9 mouse cellular contexts compared by ENCODE assay signal in the genomic region with DNA sequence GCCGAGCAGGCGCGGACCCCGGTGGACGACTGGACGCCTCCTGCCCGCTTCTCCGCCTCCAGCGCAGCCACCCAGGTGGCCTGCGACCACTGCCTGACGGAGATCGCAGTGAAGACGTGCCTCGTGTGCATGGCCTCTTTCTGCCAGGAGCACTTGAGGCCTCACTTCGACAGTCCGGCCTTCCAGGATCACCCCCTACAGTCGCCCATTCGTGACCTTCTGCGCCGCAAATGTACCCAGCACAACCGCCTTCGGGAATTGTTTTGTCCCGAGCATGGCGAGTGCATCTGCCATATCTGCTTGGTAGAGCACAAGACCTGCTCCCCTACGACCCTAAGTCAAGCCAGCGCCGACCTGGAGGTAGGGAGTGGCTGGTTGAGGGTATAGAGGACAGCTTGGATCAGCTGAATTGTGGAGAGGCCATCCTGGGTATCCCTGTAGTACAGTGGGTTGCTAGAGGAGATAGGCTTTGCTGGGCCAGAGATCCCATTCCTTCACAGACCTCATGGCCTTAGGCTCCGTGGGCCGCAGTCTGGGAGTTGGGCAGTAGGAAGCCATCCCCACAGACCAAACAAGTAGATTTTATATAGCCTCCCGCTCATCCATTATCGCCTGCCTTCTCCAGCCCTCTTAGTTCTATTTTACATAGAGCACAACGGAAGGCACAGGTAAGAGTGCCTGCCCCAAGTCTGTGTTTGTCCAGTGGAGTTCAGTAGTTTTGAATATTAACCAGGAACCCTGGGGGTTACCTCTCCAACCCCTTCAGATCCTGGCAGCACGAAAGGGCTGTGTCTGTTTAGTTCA. TPM values are rescaled to one million over a fixed set of nuclear protein-coding genes. Genes with fewer than 3 reads are reported as not detected.
A peak's percentile ranks its signal among the peaks of the same experiment; 100 is the strongest.
DNase-seq lines count a peak whose midpoint lies in the region; ATAC-seq and TF ChIP-seq lines count a peak whose summit lies in the region.
"Had no signal": no experiment of that assay in that cellular context is flagged by ENCODE, and none has a peak within 500 bp of the region (broad histone marks: within the 10 kb centered on the region; RNA-seq: fewer than 3 reads in every experiment).

No protein-coding gene starts in this region.

- H3K27me3 ChIP-seq in forebrain, embryonic 12.5 days, result peaks cover 34% of the 10 kb centered on the region
- no peaks in the 10 kb centered on the region for H3K27me3 ChIP-seq in kidney, postnatal 0 days (ENCODE audit: insufficient read depth, low read length)
- peaks cover 18% of the 10 kb centered on the region for H3K27me3 ChIP-seq in midbrain, postnatal 0 days (ENCODE audit: insufficient read depth, low read length)

- no peak overlapping the region for H3K9ac ChIP-seq in forebrain, embryonic 12.5 days
- peak overlapping the region; percentile 86 for H3K9ac ChIP-seq in kidney, postnatal 0 days (ENCODE audit: low read depth, low read length)
- peak overlapping the region; percentile 44; the same call in 1 of the 2 replicates for H3K9ac ChIP-seq in midbrain, postnatal 0 days (replicated peaks; ENCODE audit: low read length, poor library complexity, severe bottlenecking)

- H3K4me2 ChIP-seq in forebrain, embryonic 12.5 days, result peak overlapping the region; percentile 55
- peak overlapping the region; percentile 83 for H3K4me2 ChIP-seq in kidney, postnatal 0 days (ENCODE audit: low read length)
- H3K4me2 ChIP-seq in midbrain, postnatal 0 days (ENCODE audit: low read depth, low read length, poor library complexity, severe bottlenecking), result peak overlapping the region; percentile 44

- TF ChIP-seq CTCF in kidney, postnatal 0 days (IDR thresholded peaks at IDR 0.05; ENCODE audit: low read depth), result no peak
- no peak for TF ChIP-seq CTCF in midbrain, postnatal 0 days (IDR thresholded peaks at IDR 0.05)

- DNase-seq in adrenal gland, postnatal 14 days, result peak; percentile 43
- DNase-seq in adrenal gland, postnatal 25 days, result no peak
- no peak for DNase-seq in kidney, postnatal 0 days (ENCODE audit: low spot score)
- no peak for DNase-seq in midbrain, postnatal 0 days (ENCODE audit: low spot score)
- DNase-seq in frontal cortex, postnatal 36 days (ENCODE audit: low spot score in 2 of 2), result no peak
- no peak for DNase-seq in gastrocnemius, adult 18-20 months (ENCODE audit: low spot score)

- 28% methylated on average over 33 of the region's 33 CpGs for WGBS in forebrain, embryonic 12.5 days
- 27% methylated on average over 33 of the region's 33 CpGs for WGBS in kidney, postnatal 0 days
- 31% methylated on average over 33 of the region's 33 CpGs for WGBS in midbrain, postnatal 0 days

- ATAC-seq in CD4-positive, CD25-positive, alpha-beta regulatory T cell, adult 4 months, result peak; percentile 21
- ATAC-seq in forebrain, embryonic 12.5 days (ENCODE audit: low FRiP score), result no peak
- ATAC-seq in kidney, postnatal 0 days (replicated peaks; ENCODE audit: low FRiP score, low read depth), result no peak; the same call in 1 of the 2 replicates
- ATAC-seq in midbrain, postnatal 0 days (ENCODE audit: low FRiP score), result peak; percentile 27; the same call in 1 of the 2 replicates

- peak overlapping the region; percentile 43 for H3K4me3 ChIP-seq in forebrain, embryonic 12.5 days (replicated peaks)
- peak overlapping the region; percentile 76 for H3K4me3 ChIP-seq in kidney, postnatal 0 days (replicated peaks; ENCODE audit: low read depth, low read length)
- peak overlapping the region; percentile 35 for H3K4me3 ChIP-seq in midbrain, postnatal 0 days (ENCODE audit: low read depth, low read length)

- no peaks in the 10 kb centered on the region for H3K9me3 ChIP-seq in forebrain, embryonic 12.5 days
- no peaks in the 10 kb centered on the region for H3K9me3 ChIP-seq in kidney, postnatal 0 days (replicated peaks; ENCODE audit: low read length)
- no peaks in the 10 kb centered on the region for H3K9me3 ChIP-seq in midbrain, postnatal 0 days (ENCODE audit: low read length)

- H3K36me3 ChIP-seq in forebrain, embryonic 12.5 days (replicated peaks), result no peaks in the 10 kb centered on the region
- peaks cover 5% of the 10 kb centered on the region; the same call in 1 of the 2 replicates for H3K36me3 ChIP-seq in kidney, postnatal 0 days (ENCODE audit: insufficient read depth, low read length)
- no peaks in the 10 kb centered on the region for H3K36me3 ChIP-seq in midbrain, postnatal 0 days (ENCODE audit: insufficient read depth, low read length)

- H3K27ac ChIP-seq in forebrain, embryonic 12.5 days, result no peak overlapping the region
- peak overlapping the region; percentile 73 for H3K27ac ChIP-seq in kidney, postnatal 0 days
- H3K27ac ChIP-seq in midbrain, postnatal 0 days (ENCODE audit: low read depth, low read length), result no peak overlapping the region; the same call in 1 of the 2 replicates

- H3K4me1 ChIP-seq in forebrain, embryonic 12.5 days, result peaks cover 4% of the 10 kb centered on the region; the same call in 1 of the 2 replicates
- peaks cover 24% of the 10 kb centered on the region; the same call in 1 of the 2 replicates for H3K4me1 ChIP-seq in kidney, postnatal 0 days (replicated peaks; ENCODE audit: insufficient read depth, low read length)
- no peaks in the 10 kb centered on the region for H3K4me1 ChIP-seq in midbrain, postnatal 0 days (ENCODE audit: insufficient read depth, low read length)

RNA-seq across cellular contexts. Expression of gene Trim25, which starts 0.7 kb away (rescaled TPM):
- 102 and 115 TPM in 2 replicates for total RNA-seq in adrenal gland, postnatal 14 days (2021)
- total RNA-seq in adrenal gland, postnatal 25 days (2021), result 133 and 149 TPM in 2 replicates
- polyA plus RNA-seq in CD4-positive, CD25-positive, alpha-beta regulatory T cell, adult 4 months (2017; shearing (Covaris generic)), result 10 to 100 TPM; 14.0 to 25.6 TPM
- 2.3 and 3.7 TPM in 2 replicates for polyA plus RNA-seq in forebrain, embryonic 12.5 days (2016; fragmentation: Nextera tagmentation; extraction: Ambion mirVana)
- 17.6 and 18.3 TPM in 2 replicates for polyA plus RNA-seq in kidney, postnatal 0 days (2015; fragmentation: Nextera tagmentation; extraction: Ambion mirVana)
- total RNA-seq in midbrain, postnatal 0 days (2014; rRNA removed), result 2.0 and 2.9 TPM in 2 replicates
- polyA plus RNA-seq in midbrain, postnatal 0 days (2015; fragmentation: Nextera tagmentation; extraction: Ambion mirVana), result 4.3 and 4.5 TPM in 2 replicates
- total RNA-seq in gastrocnemius, adult 18-20 months (2021), result 1 to 10 TPM; 6.0 to 6.6 TPM

RNA-seq across cellular contexts. Expression of gene Coil, which starts 29.9 kb away (rescaled TPM):
- 8.6 and 11.2 TPM in 2 replicates for total RNA-seq in adrenal gland, postnatal 14 days (2021)
- total RNA-seq in adrenal gland, postnatal 25 days (2021), result 12.8 and 13.0 TPM in 2 replicates
- 1 to 10 TPM; 6.0 to 9.6 TPM for polyA plus RNA-seq in CD4-positive, CD25-positive, alpha-beta regulatory T cell, adult 4 months (2017; shearing (Covaris generic))
- polyA plus RNA-seq in forebrain, embryonic 12.5 days (2016; fragmentation: Nextera tagmentation; extraction: Ambion mirVana), result 30.3 and 31.5 TPM in 2 replicates
- polyA plus RNA-seq in kidney, postnatal 0 days (2015; fragmentation: Nextera tagmentation; extraction: Ambion mirVana), result 10.9 and 12.1 TPM in 2 replicates
- 35.1 and 44.2 TPM in 2 replicates for total RNA-seq in midbrain, postnatal 0 days (2014; rRNA removed)
- 26.9 and 28.8 TPM in 2 replicates for polyA plus RNA-seq in midbrain, postnatal 0 days (2015; fragmentation: Nextera tagmentation; extraction: Ambion mirVana)
- total RNA-seq in gastrocnemius, adult 18-20 months (2021), result 1 to 10 TPM; 4.1 to 4.5 TPM

RNA-seq across cellular contexts. Expression of gene Elobl, which starts 33.2 kb away (rescaled TPM):
- not detected in 2 replicates for total RNA-seq in adrenal gland, postnatal 14 days (2021)
- not detected in 2 replicates for total RNA-seq in adrenal gland, postnatal 25 days (2021)
- not detected for polyA plus RNA-seq in CD4-positive, CD25-positive, alpha-beta regulatory T cell, adult 4 months (2017; shearing (Covaris generic))
- not detected in 2 replicates for polyA plus RNA-seq in forebrain, embryonic 12.5 days (2016; fragmentation: Nextera tagmentation; extraction: Ambion mirVana)
- polyA plus RNA-seq in kidney, postnatal 0 days (2015; fragmentation: Nextera tagmentation; extraction: Ambion mirVana), result not detected in 2 replicates
- 0.44 TPM in 1 of 2 replicates, not detected in the other for total RNA-seq in midbrain, postnatal 0 days (2014; rRNA removed)
- polyA plus RNA-seq in midbrain, postnatal 0 days (2015; fragmentation: Nextera tagmentation; extraction: Ambion mirVana), result not detected in 2 replicates
- not detected for total RNA-seq in gastrocnemius, adult 18-20 months (2021)
- total RNA-seq: heart, postnatal 10 days had no signal

RNA-seq across cellular contexts. Expression of gene Scpep1, which starts 44.7 kb away (rescaled TPM):
- 129 and 141 TPM in 2 replicates for total RNA-seq in adrenal gland, postnatal 14 days (2021)
- 257 and 299 TPM in 2 replicates for total RNA-seq in adrenal gland, postnatal 25 days (2021)
- 10 to 100 TPM; 13.7 to 19.0 TPM for polyA plus RNA-seq in CD4-positive, CD25-positive, alpha-beta regulatory T cell, adult 4 months (2017; shearing (Covaris generic))
- polyA plus RNA-seq in forebrain, embryonic 12.5 days (2016; fragmentation: Nextera tagmentation; extraction: Ambion mirVana), result 47.3 and 49.7 TPM in 2 replicates
- polyA plus RNA-seq in kidney, postnatal 0 days (2015; fragmentation: Nextera tagmentation; extraction: Ambion mirVana), result 149 and 169 TPM in 2 replicates
- total RNA-seq in midbrain, postnatal 0 days (2014; rRNA removed), result 32.4 and 37.1 TPM in 2 replicates
- polyA plus RNA-seq in midbrain, postnatal 0 days (2015; fragmentation: Nextera tagmentation; extraction: Ambion mirVana), result 27.2 and 29.2 TPM in 2 replicates
- total RNA-seq in gastrocnemius, adult 18-20 months (2021), result 1 to 10 TPM; 5.9 to 8.8 TPM

Comparison
In these comparisons a context has a peak if more than half of its experiments do, and no peak if none do; other contexts are left out.
1. ATAC-seq: peak in CD4-positive, CD25-positive, alpha-beta regulatory T cell, adult 4 months (single experiment) and midbrain, postnatal 0 days (single experiment); none in forebrain, embryonic 12.5 days (single experiment) and kidney, postnatal 0 days (single experiment).
2. RNA of gene Trim25, which starts 0.7 kb away (total RNA-seq): 133 to 149 TPM in adrenal gland, postnatal 25 days and 102 to 115 TPM in adrenal gland, postnatal 14 days; 6.0 to 6.6 TPM in gastrocnemius, adult 18-20 months and 2.0 to 2.9 TPM in midbrain, postnatal 0 days; every median in the first group is over 10 times any median in the second.
3. Peak in every context shown above with its lines, with median percentiles within 50 percentile points of each other: H3K4me2 ChIP-seq and H3K4me3 ChIP-seq.